ENCODE assay signal across 18 mouse cellular contexts in the genomic region with DNA sequence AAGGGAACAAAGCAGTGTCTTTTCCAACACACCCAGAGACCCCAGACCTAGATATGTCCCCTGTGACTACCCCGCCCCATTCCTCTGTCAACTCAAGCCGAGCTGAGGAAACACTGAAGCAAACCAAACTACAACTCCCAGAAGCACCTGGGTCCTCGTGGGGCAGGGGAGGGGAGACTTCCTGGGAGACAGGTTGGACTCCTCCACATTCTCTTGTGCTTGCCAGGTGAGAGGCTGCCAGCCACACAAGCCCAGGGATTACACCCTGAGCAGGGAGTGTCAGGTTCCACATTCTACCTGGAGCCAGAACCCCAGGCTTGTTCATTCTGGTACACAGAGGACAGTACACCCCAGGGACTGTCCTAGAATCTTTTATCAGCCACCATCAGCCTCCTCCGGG. TPM values are rescaled to one million over a fixed set of nuclear protein-coding genes. Genes with fewer than 3 reads are reported as not detected.
DNase-seq lines count a peak whose midpoint lies in the region; ATAC-seq lines count a peak whose summit lies in the region.
"Had no signal": no experiment of that assay in that cellular context is flagged by ENCODE, and none has a peak within 500 bp of the region (broad histone marks: within the 10 kb centered on the region; RNA-seq: fewer than 3 reads in every experiment).

No protein-coding gene starts in this region.

- H3K4me2 ChIP-seq in kidney, embryonic 14.5 days (replicated peaks; ENCODE audit: low read depth, low read length), result no peak overlapping the region
- no peak overlapping the region for H3K4me2 ChIP-seq in neural tube, embryonic 15.5 days
- H3K4me2 ChIP-seq: intestine, embryonic 15.5 days; liver, embryonic 12.5 days; midbrain, embryonic 11.5 days; neural tube, embryonic 12.5 days had no signal

- WGBS in kidney, embryonic 14.5 days, result 65% methylated on average over 4 of the region's 4 CpGs
- WGBS in neural tube, embryonic 15.5 days, result 56% methylated on average over 4 of the region's 4 CpGs

- H3K4me3 ChIP-seq in kidney, embryonic 14.5 days (ENCODE audit: low read length), result no peak overlapping the region
- H3K4me3 ChIP-seq in neural tube, embryonic 15.5 days (replicated peaks), result no peak overlapping the region
- H3K4me3 ChIP-seq: intestine, embryonic 15.5 days; liver, embryonic 12.5 days; neural tube, embryonic 12.5 days had no signal

- no peaks in the 10 kb centered on the region for H3K36me3 ChIP-seq in kidney, embryonic 14.5 days (ENCODE audit: control insufficient read depth, insufficient read depth, low read length)
- no peaks in the 10 kb centered on the region for H3K36me3 ChIP-seq in neural tube, embryonic 15.5 days
- H3K36me3 ChIP-seq: intestine, embryonic 15.5 days; liver, embryonic 12.5 days; neural tube, embryonic 12.5 days had no signal

- peaks cover 23% of the 10 kb centered on the region for H3K4me1 ChIP-seq in kidney, embryonic 14.5 days (ENCODE audit: control insufficient read depth, insufficient read depth, low read length)
- H3K4me1 ChIP-seq in neural tube, embryonic 15.5 days, result peaks cover 33% of the 10 kb centered on the region

- 0 out of 2 replicates have a peak overlapping the region, but pooled peaks have one; percentile 23 for H3K9ac ChIP-seq in kidney, embryonic 14.5 days (ENCODE audit: low read depth, low read length)
- H3K9ac ChIP-seq in neural tube, embryonic 15.5 days (replicated peaks), result no peak overlapping the region
- H3K9ac ChIP-seq: intestine, embryonic 15.5 days; liver, embryonic 12.5 days; neural tube, embryonic 12.5 days had no signal

- DNase-seq in frontal cortex, postnatal 14 days (ENCODE audit: low spot score in 2 of 2), result no peak
- no peak for DNase-seq in kidney, adult 9 months
- DNase-seq in ZHBTc4 (ENCODE audit: low read depth, low spot score), result peak; percentile 71
- DNase-seq in kidney, postnatal 36 days, result peak; percentile 40 to 58
- no peak for DNase-seq in layer of hippocampus, postnatal 36 days
- DNase-seq: adrenal gland, postnatal 10 days; cerebellum, adult 18-20 months; thymus, postnatal 4 days had no signal

- H3K27me3 ChIP-seq in kidney, embryonic 14.5 days (ENCODE audit: control insufficient read depth, insufficient read depth, low read length), result no peaks in the 10 kb centered on the region
- no peaks in the 10 kb centered on the region for H3K27me3 ChIP-seq in neural tube, embryonic 15.5 days (replicated peaks)
- H3K27me3 ChIP-seq: intestine, embryonic 15.5 days; Patski had no signal

- H3K27ac ChIP-seq in kidney, embryonic 14.5 days (ENCODE audit: low read depth, low read length), result no peak overlapping the region
- H3K27ac ChIP-seq in neural tube, embryonic 15.5 days (replicated peaks), result no peak overlapping the region
- H3K27ac ChIP-seq: intestine, embryonic 15.5 days; neural tube, embryonic 12.5 days had no signal

- ATAC-seq in frontal cortex, adult (ENCODE audit: low TSS enrichment), result peak; percentile 46
- ATAC-seq in kidney, embryonic 14.5 days (ENCODE audit: low FRiP score, low TSS enrichment), result no peak
- ATAC-seq in neural tube, embryonic 15.5 days (ENCODE audit: low FRiP score), result no peak
- ATAC-seq: intestine, embryonic 15.5 days; liver, embryonic 12.5 days; Patski had no signal

- no peaks in the 10 kb centered on the region for H3K9me3 ChIP-seq in kidney, embryonic 14.5 days (ENCODE audit: control insufficient read depth, low read length)
- H3K9me3 ChIP-seq in neural tube, embryonic 15.5 days (replicated peaks), result no peaks in the 10 kb centered on the region
- H3K9me3 ChIP-seq: intestine, embryonic 15.5 days; liver, embryonic 12.5 days had no signal

RNA-seq across cellular contexts. Expression of gene Tmem211, which starts 2.8 kb away (rescaled TPM):
- 0.15 and 0.31 TPM in 2 replicates for polyA plus RNA-seq in kidney, embryonic 14.5 days (2014; fragmentation: Nextera tagmentation; extraction: Ambion mirVana)
- not detected in 2 replicates for polyA plus RNA-seq in neural tube, embryonic 15.5 days (2015; fragmentation: Nextera tagmentation; extraction: Ambion mirVana)
- total RNA-seq in layer of hippocampus, postnatal 36 days (2021), result not detected
- total RNA-seq: adrenal gland, postnatal 10 days; left cerebral cortex, adult 8-10 months had no signal
- polyA plus RNA-seq: heart, embryonic 14.5 days; intestine, embryonic 15.5 days; liver, embryonic 12.5 days; neural tube, embryonic 12.5 days; Patski had no signal

RNA-seq across cellular contexts. Expression of gene 2900026A02Rik, which starts 2.9 kb away (rescaled TPM):
- polyA plus RNA-seq in kidney, embryonic 14.5 days (2014; fragmentation: Nextera tagmentation; extraction: Ambion mirVana), result 3.9 and 5.4 TPM in 2 replicates
- 3.0 and 5.5 TPM in 2 replicates for polyA plus RNA-seq in neural tube, embryonic 15.5 days (2015; fragmentation: Nextera tagmentation; extraction: Ambion mirVana)
- 10 to 100 TPM; 62.4 to 66.1 TPM for total RNA-seq in layer of hippocampus, postnatal 36 days (2021)

Comparison
In these comparisons a context has a peak if more than half of its experiments do, and no peak if none do; other contexts are left out.
1. DNase-seq: peak in ZHBTc4 (single experiment) and kidney, postnatal 36 days (2 of 2); none in frontal cortex, postnatal 14 days (0 of 2), kidney, adult 9 months (single experiment) and layer of hippocampus, postnatal 36 days (0 of 2).